Mouse (Mus musculus): ENCODE data around the gene D7Ertd443e. TPM values are rescaled to one million over a fixed set of nuclear protein-coding genes. Genes with fewer than 3 reads are reported as not detected.

The D7Ertd443e gene
- polyA plus RNA-seq (2016; fragmentation: Nextera tagmentation; extraction: Ambion mirVana) = not detected in 2 replicates

DNA sequence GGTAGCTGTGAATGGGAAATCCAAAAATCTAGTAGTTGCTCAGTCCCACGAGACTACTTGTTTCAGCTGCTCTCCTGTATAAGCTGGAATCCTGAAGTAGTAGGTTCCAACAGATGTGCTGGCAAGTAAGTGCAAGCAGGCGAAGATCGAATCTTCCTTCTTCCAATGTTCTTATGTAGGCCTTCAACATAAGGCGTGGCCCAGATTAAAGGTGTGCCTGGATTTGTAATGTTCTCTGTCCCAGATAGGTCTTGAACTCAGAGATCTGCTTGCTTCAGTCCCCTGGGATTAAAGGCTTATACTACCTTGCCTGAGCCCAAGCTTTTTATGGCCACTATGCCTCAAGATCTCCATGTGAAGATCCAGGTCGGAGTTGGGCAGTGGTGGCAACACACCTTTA, at the start of gene D7Ertd443e:
D7Ertd443e (minus strand) TSS at position 101 of the 400 bp plus-strand sequence.
- H3K4me3 ChIP-seq = no peak within 1 kb of the TSS
- H3K27me3 ChIP-seq (ENCODE audit: poor library complexity, severe bottlenecking) = no peaks in the 10 kb centered on the region
- DNase-seq (ENCODE audit: extremely low spot score, low spot score) = no peak
- no peaks in the 10 kb centered on the region for H3K4me1 ChIP-seq
- H3K27ac ChIP-seq = no peak within 1 kb of the TSS
- no peaks in the 10 kb centered on the region for H3K36me3 ChIP-seq (replicated peaks)
- WGBS = 91% methylated on average over 5 of the region's 5 CpGs
- H3K9me3 ChIP-seq = no peaks in the 10 kb centered on the region

DNA sequence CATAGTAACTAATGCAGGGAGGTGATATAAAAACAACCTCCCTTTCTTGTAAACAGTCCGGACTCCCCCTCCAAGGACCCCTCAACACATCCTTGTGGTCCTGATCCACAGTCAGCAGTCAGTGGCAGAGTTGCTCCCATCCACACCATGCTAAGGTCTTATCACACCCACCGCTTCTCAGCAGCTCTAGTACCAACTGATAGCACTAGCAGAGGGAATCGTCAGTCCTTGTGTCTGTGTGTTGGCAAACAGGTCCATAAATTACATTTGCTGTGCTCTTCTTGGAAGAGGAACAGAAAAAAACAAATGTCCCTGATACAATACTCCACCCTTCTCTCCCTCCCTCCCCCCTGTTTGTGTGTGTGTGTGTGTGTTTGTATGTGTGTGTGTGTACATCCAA, 46.2 kb upstream of the D7Ertd443e start:
- no peaks in the 10 kb centered on the region for H3K36me3 ChIP-seq (replicated peaks)
- no peak for DNase-seq (ENCODE audit: extremely low spot score, low spot score)
- WGBS = 95% methylated on average over 3 of the region's 3 CpGs
- no peaks in the 10 kb centered on the region for H3K4me1 ChIP-seq
- H3K4me3 ChIP-seq = no peak overlapping the region
- H3K27me3 ChIP-seq (ENCODE audit: poor library complexity, severe bottlenecking) = no peaks in the 10 kb centered on the region
- no peaks in the 10 kb centered on the region; the same call in 1 of the 2 replicates for H3K9me3 ChIP-seq
- no peak overlapping the region for H3K27ac ChIP-seq

DNA sequence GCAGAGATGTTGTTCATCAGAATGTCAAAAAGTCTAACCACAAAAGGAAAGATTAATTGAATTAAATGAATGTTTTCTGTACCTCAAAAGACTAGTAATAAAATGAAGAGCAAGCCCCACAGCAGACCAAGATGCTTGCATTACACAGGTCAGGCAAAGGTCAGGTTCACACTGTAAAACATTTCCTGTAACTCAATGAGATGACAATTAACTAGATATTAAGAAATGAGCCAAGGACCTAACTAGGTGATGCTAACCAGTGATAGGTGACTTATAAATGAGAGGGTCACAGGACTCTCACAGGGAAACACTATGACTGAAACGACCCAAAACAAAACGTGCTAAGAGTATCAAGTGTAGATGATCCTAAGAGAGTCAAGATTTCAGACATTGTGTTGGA, 43.2 kb upstream of the D7Ertd443e start:
- 92% methylated on average over 2 of the region's 2 CpGs for WGBS
- no peak overlapping the region for H3K27ac ChIP-seq

DNA sequence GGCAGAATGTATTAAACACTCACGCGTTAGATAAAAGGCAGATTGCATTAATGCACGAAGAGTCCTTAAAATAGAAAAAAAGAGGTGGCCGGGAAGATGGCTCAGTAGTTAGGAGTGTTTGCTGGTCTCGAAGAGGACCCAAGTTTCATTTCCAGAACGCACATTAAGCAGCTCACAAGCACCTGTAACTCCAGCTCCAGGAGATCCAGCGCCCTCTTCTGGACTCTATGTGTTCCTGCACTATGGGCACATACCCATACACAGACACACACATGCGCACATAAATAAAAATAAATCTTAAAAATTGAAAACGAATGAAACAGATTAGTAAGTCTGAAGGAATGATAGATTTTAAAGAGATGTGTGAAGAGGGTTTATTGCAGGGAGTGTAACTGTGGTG, 29.6 kb upstream of the D7Ertd443e start:
- no peaks in the 10 kb centered on the region for H3K27me3 ChIP-seq (ENCODE audit: poor library complexity, severe bottlenecking)
- H3K27ac ChIP-seq = no peak overlapping the region
- H3K4me3 ChIP-seq = no peak overlapping the region
- no peaks in the 10 kb centered on the region for H3K36me3 ChIP-seq (replicated peaks)
- DNase-seq (ENCODE audit: extremely low spot score, low spot score) = no peak
- WGBS = 92% methylated on average over 9 of the region's 9 CpGs
- H3K4me1 ChIP-seq = no peaks in the 10 kb centered on the region
- H3K9me3 ChIP-seq = no peaks in the 10 kb centered on the region

More for the DNA sequence above, 43.2 kb upstream of the D7Ertd443e start:
- H3K4me1 ChIP-seq = no peaks in the 10 kb centered on the region
- no peaks in the 10 kb centered on the region; the same call in 1 of the 2 replicates for H3K9me3 ChIP-seq
- no peaks in the 10 kb centered on the region for H3K27me3 ChIP-seq (ENCODE audit: poor library complexity, severe bottlenecking)
- H3K36me3 ChIP-seq (replicated peaks) = no peaks in the 10 kb centered on the region
- H3K4me3 ChIP-seq = no peak overlapping the region
- no peak for DNase-seq (ENCODE audit: extremely low spot score, low spot score)

DNA sequence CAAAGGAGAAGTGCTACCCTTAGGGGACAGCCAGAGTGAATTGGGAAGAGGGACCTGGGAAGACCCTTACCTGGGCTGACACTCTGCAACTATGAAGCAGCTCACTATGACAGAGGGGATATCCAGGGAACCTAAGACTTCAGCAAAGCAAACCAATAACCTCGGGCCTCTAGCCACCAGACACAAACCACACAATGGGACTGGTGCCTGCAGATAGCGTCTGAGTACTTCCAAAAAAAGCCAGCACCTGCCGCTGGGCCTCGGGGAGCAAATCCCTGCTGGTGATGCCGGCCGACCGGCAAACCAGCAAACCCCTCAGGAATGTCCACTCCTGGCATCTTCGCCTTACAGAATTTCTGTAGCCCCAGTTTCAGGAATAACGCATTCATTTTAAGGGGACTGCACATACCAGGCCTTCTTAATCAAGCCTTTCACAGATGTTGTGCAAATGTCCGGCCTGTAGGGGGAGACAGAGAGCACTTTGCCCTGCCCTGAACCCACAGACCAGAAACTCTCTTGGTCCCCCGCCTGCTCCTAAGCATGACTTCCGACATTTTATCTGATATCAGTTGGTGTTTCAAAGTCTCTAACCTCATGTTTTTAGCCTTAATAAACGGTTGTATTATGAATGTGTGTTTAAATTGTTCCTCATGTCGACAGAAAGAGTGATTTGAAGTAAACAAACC, 28.7 kb upstream of the D7Ertd443e start:
- Histone ChIP-seq H3K36me3 (replicated peaks) (no peaks in the 10 kb centered on the region), H3K27ac (no peak overlapping the region), H3K4me3 (no peak overlapping the region), H3K4me1 (no peaks in the 10 kb centered on the region), H3K27me3 (ENCODE audit: poor library complexity, severe bottlenecking) (no peaks in the 10 kb centered on the region), H3K9me3 (no peaks in the 10 kb centered on the region)
- DNase-seq (ENCODE audit: extremely low spot score, low spot score) = no peak
- 50% methylated on average over 14 of the region's 14 CpGs for WGBS

DNA sequence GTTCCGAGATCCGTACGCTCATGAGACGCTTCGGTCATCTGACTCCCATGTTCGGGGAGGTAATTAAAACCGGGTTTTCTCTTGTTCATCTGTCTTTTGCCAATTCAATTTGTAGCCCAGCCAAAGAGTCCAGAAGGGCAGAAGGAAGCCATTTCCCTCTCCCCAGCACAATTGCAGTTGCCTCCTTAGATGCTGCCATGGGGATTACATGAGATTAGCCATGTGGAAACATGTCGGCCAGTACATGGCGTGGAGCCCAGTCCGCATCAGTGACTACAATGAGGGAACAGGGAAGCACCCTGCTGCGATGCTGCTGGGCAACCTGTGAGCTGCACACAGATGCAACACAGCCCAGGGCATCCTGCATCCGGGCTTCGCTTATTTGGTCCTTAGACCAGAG, 23.2 kb upstream of the D7Ertd443e start:
- no peaks in the 10 kb centered on the region for H3K36me3 ChIP-seq (replicated peaks)
- H3K4me3 ChIP-seq = no peak overlapping the region
- H3K27ac ChIP-seq = no peak overlapping the region
- no peak for DNase-seq (ENCODE audit: extremely low spot score, low spot score)
- no peaks in the 10 kb centered on the region for H3K27me3 ChIP-seq (ENCODE audit: poor library complexity, severe bottlenecking)
- H3K9me3 ChIP-seq = no peaks in the 10 kb centered on the region
- no peaks in the 10 kb centered on the region for H3K4me1 ChIP-seq
- 90% methylated on average over 13 of the region's 13 CpGs for WGBS

DNA sequence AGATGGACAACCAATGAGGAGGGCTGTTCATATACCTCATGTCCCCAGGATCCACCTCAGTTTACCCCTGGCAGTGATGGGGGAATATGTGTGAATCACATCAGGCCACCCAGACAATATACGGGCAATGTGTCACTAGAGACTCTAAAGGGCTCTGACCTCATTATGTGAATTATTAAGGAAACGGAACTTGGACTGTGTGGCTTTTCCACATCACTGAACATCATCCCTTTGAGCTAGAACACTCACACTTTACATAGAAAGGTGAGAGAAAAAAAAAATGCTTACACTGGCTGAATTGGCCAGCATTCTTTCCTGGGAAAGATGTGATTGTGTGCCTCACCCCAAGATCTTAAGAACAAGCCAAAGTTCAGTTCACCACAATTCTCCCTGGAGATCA, 15.3 kb upstream of the D7Ertd443e start:
- no peak for DNase-seq (ENCODE audit: extremely low spot score, low spot score)
- Histone ChIP-seq H3K4me1 (no peaks in the 10 kb centered on the region), H3K9me3 (no peaks in the 10 kb centered on the region), H3K36me3 (replicated peaks) (no peaks in the 10 kb centered on the region), H3K27me3 (ENCODE audit: poor library complexity, severe bottlenecking) (no peaks in the 10 kb centered on the region), H3K4me3 (no peak overlapping the region), H3K27ac (no peak overlapping the region)
- WGBS = 83% methylated on average over 2 of the region's 2 CpGs

DNA sequence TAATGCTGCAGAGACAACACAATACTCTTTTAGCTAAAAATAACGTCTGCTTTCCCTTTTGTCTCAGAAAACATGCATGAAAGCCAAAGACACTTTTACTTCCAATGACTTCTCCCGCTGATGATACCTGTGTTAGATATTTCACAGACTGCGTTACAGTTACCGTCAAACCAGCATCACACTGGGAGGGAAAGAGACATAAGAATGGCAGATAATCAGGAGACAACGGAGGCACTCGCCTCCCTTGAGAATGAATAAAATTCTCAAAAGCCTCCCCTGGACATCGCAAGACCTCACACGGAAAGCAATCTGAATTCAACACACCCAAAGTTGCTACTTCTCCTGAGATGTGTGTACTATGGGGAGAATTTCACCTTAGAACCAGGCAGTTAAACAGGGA, 11.3 kb upstream of the D7Ertd443e start:
- no peak overlapping the region for H3K27ac ChIP-seq
- H3K27me3 ChIP-seq (ENCODE audit: poor library complexity, severe bottlenecking) = no peaks in the 10 kb centered on the region
- no peak for DNase-seq (ENCODE audit: extremely low spot score, low spot score)
- H3K4me1 ChIP-seq = no peaks in the 10 kb centered on the region
- H3K9me3 ChIP-seq = no peaks in the 10 kb centered on the region
- no peaks in the 10 kb centered on the region for H3K36me3 ChIP-seq (replicated peaks)
- 79% methylated on average over 8 of the region's 8 CpGs for WGBS
- no peak overlapping the region for H3K4me3 ChIP-seq

DNA sequence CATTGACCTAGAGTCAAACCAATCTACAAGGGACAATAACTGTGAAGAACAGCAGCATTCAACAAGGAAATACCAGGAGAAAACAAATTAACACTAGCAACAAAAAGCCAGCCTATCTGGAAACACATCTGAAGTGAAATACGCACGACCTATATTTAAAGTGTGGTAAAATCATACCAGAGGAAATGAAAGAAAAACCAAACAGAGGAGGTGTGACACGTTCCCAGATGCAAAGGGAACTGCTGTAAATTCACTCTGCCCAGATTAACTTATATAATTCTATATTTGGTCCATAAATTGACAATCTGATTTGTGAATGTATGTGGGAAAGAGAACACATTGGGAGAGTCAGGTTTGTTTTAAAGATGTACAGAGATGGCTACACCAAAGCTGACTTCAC, 2.7 kb downstream of the D7Ertd443e start:
- Histone ChIP-seq H3K9me3 (no peaks in the 10 kb centered on the region), H3K36me3 (replicated peaks) (no peaks in the 10 kb centered on the region), H3K27ac (no peak overlapping the region), H3K4me3 (no peak overlapping the region), H3K27me3 (ENCODE audit: poor library complexity, severe bottlenecking) (no peaks in the 10 kb centered on the region), H3K4me1 (no peaks in the 10 kb centered on the region)
- WGBS = 87% methylated on average over 3 of the region's 3 CpGs
- DNase-seq (ENCODE audit: extremely low spot score, low spot score) = no peak

DNA sequence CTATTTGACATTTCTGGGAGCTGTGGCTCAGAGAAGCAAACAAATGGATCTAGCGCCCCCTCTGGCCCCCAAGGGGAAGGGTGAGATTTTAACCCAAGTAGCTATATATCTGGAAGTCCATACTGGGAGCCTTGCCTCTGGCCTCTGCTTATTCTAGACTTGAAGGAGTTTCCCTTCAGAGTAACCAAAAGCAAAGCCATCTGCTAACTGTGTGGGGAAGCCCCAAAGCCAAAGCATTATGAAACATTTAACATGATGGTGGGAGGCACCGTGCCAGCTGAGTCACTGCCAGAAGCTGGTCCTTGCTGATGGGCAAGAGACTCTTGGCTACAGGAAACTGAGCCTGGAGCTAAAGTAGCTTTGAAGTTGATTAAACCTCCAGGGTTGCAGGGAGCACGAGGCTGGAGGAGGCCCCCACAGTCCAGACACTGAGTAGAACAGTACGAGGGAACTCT, 4.0 kb downstream of the D7Ertd443e start:
- H3K9me3 ChIP-seq = no peaks in the 10 kb centered on the region
- H3K27me3 ChIP-seq (ENCODE audit: poor library complexity, severe bottlenecking) = no peaks in the 10 kb centered on the region
- H3K36me3 ChIP-seq (replicated peaks) = no peaks in the 10 kb centered on the region
- H3K4me3 ChIP-seq = no peak overlapping the region
- WGBS = 57% methylated on average over 4 of the region's 4 CpGs
- no peak for DNase-seq (ENCODE audit: extremely low spot score, low spot score)
- H3K27ac ChIP-seq = no peak overlapping the region
- 0 out of 2 replicates have a peak, but pooled peaks cover 3% of the 10 kb centered on the region for H3K4me1 ChIP-seq

DNA sequence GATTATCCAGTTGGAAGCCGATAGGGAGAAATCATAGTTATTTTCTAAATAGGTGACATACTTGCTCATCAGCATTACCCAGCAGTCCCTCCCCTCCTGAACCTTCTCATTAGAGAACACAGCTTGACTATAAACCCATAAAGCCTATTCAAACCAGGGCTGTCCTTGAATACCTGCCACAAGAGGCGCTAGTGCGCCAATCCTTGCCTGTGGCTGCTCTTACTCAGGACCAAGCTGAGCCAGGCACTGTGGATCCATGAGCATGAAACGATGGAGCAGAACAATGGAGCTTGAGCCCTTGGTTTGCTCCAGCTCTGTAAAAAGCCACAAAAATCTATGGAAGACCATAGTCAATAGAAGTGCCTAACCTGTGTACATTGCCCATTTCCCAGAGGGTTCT, 7.2 kb downstream of the D7Ertd443e start:
- DNase-seq (ENCODE audit: extremely low spot score, low spot score) = peak; percentile 58
- Histone ChIP-seq H3K4me1 (0 out of 2 replicates have a peak, but pooled peaks cover 4% of the 10 kb centered on the region), H3K27ac (no peak overlapping the region), H3K27me3 (ENCODE audit: poor library complexity, severe bottlenecking) (no peaks in the 10 kb centered on the region), H3K9me3 (no peaks in the 10 kb centered on the region), H3K36me3 (replicated peaks) (no peaks in the 10 kb centered on the region), H3K4me3 (no peak overlapping the region)
- WGBS = 42% methylated on average over 4 of the region's 4 CpGs

DNA sequence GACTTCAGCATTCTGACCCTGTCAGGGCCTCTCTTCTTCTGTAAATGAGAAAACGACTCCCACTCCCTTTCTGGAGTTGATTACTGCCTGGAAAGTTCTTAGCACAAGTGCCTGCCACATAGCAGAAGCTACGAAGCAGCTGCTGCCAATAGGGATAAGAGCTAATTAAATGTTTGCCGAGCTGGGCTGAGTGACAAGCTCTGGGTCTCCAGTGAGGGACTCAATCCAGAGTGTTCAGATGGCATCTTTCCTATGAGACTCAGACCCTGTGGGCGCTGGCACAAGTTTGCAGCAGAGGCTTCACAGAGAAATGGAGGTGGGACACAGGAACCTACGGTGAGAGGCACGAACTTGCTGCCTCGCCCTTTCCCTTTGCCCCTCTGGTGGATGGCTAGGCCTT, 8.7 kb downstream of the D7Ertd443e start:
- no peak overlapping the region for H3K4me3 ChIP-seq
- no peaks in the 10 kb centered on the region for H3K27me3 ChIP-seq (ENCODE audit: poor library complexity, severe bottlenecking)
- 77% methylated on average over 7 of the region's 7 CpGs for WGBS
- no peaks in the 10 kb centered on the region for H3K36me3 ChIP-seq (replicated peaks)
- H3K9me3 ChIP-seq = no peaks in the 10 kb centered on the region
- H3K4me1 ChIP-seq = peaks cover 8% of the 10 kb centered on the region; the same call in 1 of the 2 replicates
- no peak for DNase-seq (ENCODE audit: extremely low spot score, low spot score)
- H3K27ac ChIP-seq = no peak overlapping the region

DNA sequence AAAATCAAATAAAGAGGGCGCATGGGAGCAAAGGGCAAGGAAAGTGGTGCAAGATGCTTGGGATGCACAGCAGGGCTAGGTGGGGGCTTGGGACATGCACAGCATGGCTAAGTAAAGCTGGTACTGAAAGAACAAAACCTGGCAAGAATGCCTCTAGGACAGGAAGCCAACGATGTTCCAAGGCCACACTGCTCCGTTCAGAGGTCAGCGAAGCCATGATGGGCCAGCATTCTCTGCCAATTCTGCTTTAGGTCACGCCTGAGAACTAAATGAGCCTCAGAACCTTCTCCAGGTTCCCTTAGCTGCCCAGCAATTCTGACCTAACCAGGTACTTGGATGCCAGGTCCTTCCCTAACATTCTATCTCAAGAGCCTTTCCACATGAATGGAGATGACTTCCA, 13.2 kb downstream of the D7Ertd443e start:
- no peak overlapping the region for H3K27ac ChIP-seq
- 57% methylated on average over 5 of the region's 5 CpGs for WGBS
- no peak for DNase-seq (ENCODE audit: extremely low spot score, low spot score)
- no peaks in the 10 kb centered on the region for H3K9me3 ChIP-seq
- no peaks in the 10 kb centered on the region for H3K36me3 ChIP-seq (replicated peaks)
- no peak overlapping the region for H3K4me3 ChIP-seq
- no peaks in the 10 kb centered on the region for H3K27me3 ChIP-seq (ENCODE audit: poor library complexity, severe bottlenecking)
- H3K4me1 ChIP-seq = peaks cover 11% of the 10 kb centered on the region; the same call in 1 of the 2 replicates
